Mouse (Mus musculus) CH12.LX (cell line): ENCODE data around the gene Dazap1. TPM values are rescaled to one million over a fixed set of nuclear protein-coding genes. Genes with fewer than 3 reads are reported as not detected.
A peak's percentile ranks its signal among the peaks of the same experiment; 100 is the strongest.

Experiments used
- DNase-seq: peaks from one replicate; pipeline ENCODE4 v3.0.0-alpha.2; 2013; ENCODE audit errors: extremely low read depth
- H3K27ac ChIP-seq: 2 replicates; pipeline ENCODE4 v1.5.1; 2012; ENCODE audit warnings: low read depth, mild to moderate bottlenecking, control low read depth, moderate library complexity; ENCODE audit not compliant: insufficient read depth
- H3K27me3 ChIP-seq: replicated peaks from 2 replicates; pipeline ENCODE3; 2012; ENCODE audit warnings: inconsistent platforms
- H3K36me3 ChIP-seq, 2 experiments: replicated peaks in 1 of 2; 2 replicates each; pipeline versions ENCODE3 to v1.6.1; 2012; ENCODE audit warnings: inconsistent platforms in 1 of 2, low read length in 1 of 2, mild to moderate bottlenecking in 1 of 2, mixed read lengths in 1 of 2, moderate library complexity in 1 of 2; ENCODE audit not compliant: control insufficient read depth in 1 of 2, insufficient read depth in 1 of 2
- H3K4me1 ChIP-seq, 2 experiments: 2 replicates each; pipeline ENCODE4 v1.6.1; 2012; ENCODE audit warnings: inconsistent platforms in 1 of 2, moderate library complexity in 1 of 2; ENCODE audit not compliant: insufficient read depth in 2 of 2, control insufficient read depth in 1 of 2
- H3K4me2 ChIP-seq: 2 replicates; pipeline ENCODE4 v1.6.1; 2012; ENCODE audit warnings: low read depth, mild to moderate bottlenecking, control low read depth; ENCODE audit not compliant: poor library complexity, insufficient read depth, severe bottlenecking
- H3K4me3 ChIP-seq, 3 experiments: fragments of 150-350 bp in 1 of 3; sonication (generic) in 1 of 3; replicated peaks in 1 of 3; 2 replicates each; pipeline versions ENCODE3 to v1.5.1; 2011 to 2012; ENCODE audit warnings: low read depth in 2 of 3, low read length in 2 of 3, mild to moderate bottlenecking in 2 of 3, moderate library complexity in 2 of 3, control low read depth in 1 of 3, improper control_type of control experiment in 1 of 3, inconsistent platforms in 1 of 3, mixed read lengths in 1 of 3; ENCODE audit not compliant: poor library complexity in 1 of 3
- H3K79me2 ChIP-seq: replicated peaks from 2 replicates; pipeline ENCODE4 v1.6.1; 2012; ENCODE audit warnings: mild to moderate bottlenecking, moderate library complexity; ENCODE audit not compliant: control insufficient read depth, poor library complexity, insufficient read depth, severe bottlenecking; ENCODE audit errors: extremely low read depth
- H3K9ac ChIP-seq: 2 replicates; pipeline ENCODE4 v1.6.1; 2012; ENCODE audit warnings: low read depth, mild to moderate bottlenecking, control low read depth, moderate library complexity; ENCODE audit not compliant: insufficient read depth
- H3K9me3 ChIP-seq: replicated peaks from 2 replicates; pipeline ENCODE3; 2012; ENCODE audit warnings: low read length, inconsistent platforms, mixed read lengths
- BHLHE40 ChIP-seq: IDR thresholded peaks from 2 replicates; pipeline ENCODE4 v1.6.1; 2011; ENCODE audit warnings: mild to moderate bottlenecking, low read depth, low read length, improper control_type of control experiment
- CHD1 ChIP-seq: IDR thresholded peaks from 2 replicates; pipeline ENCODE4 v1.6.1; 2012; ENCODE audit warnings: low read depth, low read length, improper control_type of control experiment, inconsistent platforms
- CHD2 ChIP-seq: IDR thresholded peaks from 2 replicates; pipeline ENCODE4 v1.6.1; 2011; ENCODE audit warnings: low read length, improper control_type of control experiment
- CTCF ChIP-seq, 2 experiments: IDR thresholded peaks in 1 of 2; conservative IDR thresholded peaks in 1 of 2; 2 replicates each; pipeline ENCODE4 v1.5.1; 2011 to 2012; ENCODE audit warnings: low read depth in 2 of 2, low read length in 2 of 2, improper control_type of control experiment in 1 of 2, inconsistent platforms in 1 of 2, mild to moderate bottlenecking in 1 of 2, moderate library complexity in 1 of 2
- E2F4 ChIP-seq: IDR thresholded peaks from 2 replicates; pipeline ENCODE4 v1.6.1; 2011; ENCODE audit warnings: low read depth, low read length, improper control_type of control experiment; ENCODE audit not compliant: insufficient replicate concordance
- ELF1 ChIP-seq: IDR thresholded peaks from 2 replicates; pipeline ENCODE4 v1.6.1; 2014; ENCODE audit warnings: low read depth, mild to moderate bottlenecking, inconsistent platforms, low read length, improper control_type of control experiment
- EP300 ChIP-seq: IDR thresholded peaks from 2 replicates; pipeline ENCODE4 v1.6.1; 2011; ENCODE audit warnings: low read length, improper control_type of control experiment
- ETS1 ChIP-seq: conservative IDR thresholded peaks from 2 replicates; pipeline ENCODE4 v1.6.1; 2012; ENCODE audit warnings: low read depth, mild to moderate bottlenecking, inconsistent platforms, low read length, improper control_type of control experiment, moderate library complexity
- GABPA ChIP-seq: IDR thresholded peaks from 2 replicates; pipeline ENCODE4 v1.6.1; 2012; ENCODE audit warnings: low read depth, low read length, improper control_type of control experiment, inconsistent platforms; ENCODE audit not compliant: insufficient replicate concordance
- HCFC1 ChIP-seq: IDR thresholded peaks from 2 replicates; pipeline ENCODE4 v1.6.1; 2012; ENCODE audit warnings: low read depth, mild to moderate bottlenecking, inconsistent platforms, low read length, improper control_type of control experiment
- IRF4 ChIP-seq: IDR thresholded peaks from 2 replicates; pipeline ENCODE4 v1.6.1; 2014; ENCODE audit warnings: low read depth, mild to moderate bottlenecking, inconsistent platforms, low read length, improper control_type of control experiment
- JUN ChIP-seq: IDR thresholded peaks from 2 replicates; pipeline ENCODE4 v1.6.1; 2011; ENCODE audit warnings: low read depth, mild to moderate bottlenecking, low read length, improper control_type of control experiment, moderate library complexity; ENCODE audit not compliant: insufficient read depth
- JUND ChIP-seq: conservative IDR thresholded peaks from 2 replicates; pipeline ENCODE4 v1.6.1; 2011; ENCODE audit warnings: low read depth, low read length, improper control_type of control experiment
- KAT2A ChIP-seq: IDR thresholded peaks from 2 replicates; pipeline ENCODE4 v1.6.1; 2012; ENCODE audit warnings: low read length, improper control_type of control experiment, inconsistent platforms; ENCODE audit not compliant: insufficient replicate concordance
- MAFK ChIP-seq: IDR thresholded peaks from 2 replicates; pipeline ENCODE4 v1.6.1; 2011; ENCODE audit warnings: low read length, improper control_type of control experiment; ENCODE audit not compliant: insufficient replicate concordance
- MAX ChIP-seq: IDR thresholded peaks from 2 replicates; pipeline ENCODE4 v1.6.1; 2011; ENCODE audit warnings: low read length, improper control_type of control experiment
- MAZ ChIP-seq: IDR thresholded peaks from 2 replicates; pipeline ENCODE4 v1.6.1; 2012; ENCODE audit warnings: low read depth, mild to moderate bottlenecking, inconsistent platforms, low read length, improper control_type of control experiment, moderate library complexity
- MEF2A ChIP-seq: IDR thresholded peaks from 2 replicates; pipeline ENCODE4 v1.6.1; 2014; ENCODE audit warnings: low read depth, mild to moderate bottlenecking, inconsistent platforms, low read length, improper control_type of control experiment, borderline replicate concordance
- MXI1 ChIP-seq: IDR thresholded peaks from 2 replicates; pipeline ENCODE4 v1.6.1; 2011; ENCODE audit warnings: mild to moderate bottlenecking, low read depth, low read length, improper control_type of control experiment
- MYC ChIP-seq: IDR thresholded peaks from 2 replicates; pipeline ENCODE4 v1.6.1; 2011; ENCODE audit warnings: low read depth, mild to moderate bottlenecking, improper control_type of control experiment, low read length
- NELFE ChIP-seq: IDR thresholded peaks from 2 replicates; pipeline ENCODE4 v1.6.1; 2011; ENCODE audit warnings: low read depth, low read length, improper control_type of control experiment
- NRF1 ChIP-seq: IDR thresholded peaks from 2 replicates; pipeline ENCODE4 v1.6.1; 2014; ENCODE audit warnings: low read depth, mild to moderate bottlenecking, inconsistent platforms, low read length, improper control_type of control experiment, moderate library complexity
- PAX5 ChIP-seq: IDR thresholded peaks from 2 replicates; pipeline ENCODE4 v1.6.1; 2012; ENCODE audit warnings: low read length, inconsistent platforms, mixed read lengths
- POLR2A ChIP-seq: IDR thresholded peaks from 2 replicates; pipeline ENCODE4 v1.6.1; 2011; ENCODE audit warnings: low read depth, mild to moderate bottlenecking, improper control_type of control experiment, low read length
- POLR2AphosphoS2 ChIP-seq: IDR thresholded peaks from 2 replicates; pipeline ENCODE4 v1.6.1; 2011; ENCODE audit warnings: low read depth, low read length, improper control_type of control experiment
- RAD21 ChIP-seq: IDR thresholded peaks from 2 replicates; pipeline ENCODE4 v1.6.1; 2011; ENCODE audit warnings: low read depth, mild to moderate bottlenecking, low read length, improper control_type of control experiment, moderate library complexity
- RCOR1 ChIP-seq: conservative IDR thresholded peaks from 2 replicates; pipeline ENCODE4 v1.6.1; 2012; ENCODE audit warnings: low read depth, mild to moderate bottlenecking, inconsistent platforms, low read length, improper control_type of control experiment
- SIN3A ChIP-seq: IDR thresholded peaks from 2 replicates; pipeline ENCODE4 v1.6.1; 2012; ENCODE audit warnings: low read length, improper control_type of control experiment, inconsistent platforms
- SMC3 ChIP-seq: IDR thresholded peaks from 2 replicates; pipeline ENCODE4 v1.6.1; 2011; ENCODE audit warnings: low read depth, low read length, improper control_type of control experiment
- TBP ChIP-seq: conservative IDR thresholded peaks from 2 replicates; pipeline ENCODE4 v1.6.1; 2011; ENCODE audit warnings: low read depth, low read length, improper control_type of control experiment
- TCF12 ChIP-seq: IDR thresholded peaks from 2 replicates; pipeline ENCODE4 v1.6.1; 2014; ENCODE audit warnings: low read depth, mild to moderate bottlenecking, inconsistent platforms, low read length, improper control_type of control experiment
- UBTF ChIP-seq: IDR thresholded peaks from 2 replicates; pipeline ENCODE4 v1.6.1; 2012; ENCODE audit warnings: low read depth, mild to moderate bottlenecking, inconsistent platforms, low read length, improper control_type of control experiment, moderate library complexity
- USF1 ChIP-seq: IDR thresholded peaks from 2 replicates; pipeline ENCODE4 v1.6.1; 2014; ENCODE audit warnings: low read depth, mild to moderate bottlenecking, inconsistent platforms, low read length, improper control_type of control experiment
- USF2 ChIP-seq: conservative IDR thresholded peaks from 2 replicates; pipeline ENCODE4 v1.6.1; 2011; ENCODE audit warnings: low read depth, low read length, improper control_type of control experiment
- ZC3H11A ChIP-seq: IDR thresholded peaks from 2 replicates; pipeline ENCODE4 v1.6.1; 2012; ENCODE audit warnings: low read depth, mild to moderate bottlenecking, inconsistent platforms, low read length, improper control_type of control experiment
- ZKSCAN1 ChIP-seq: IDR thresholded peaks from 2 replicates; pipeline ENCODE4 v1.6.1; 2012; ENCODE audit warnings: low read depth, inconsistent platforms, low read length, improper control_type of control experiment, borderline replicate concordance
- ZMIZ1 ChIP-seq: IDR thresholded peaks from 2 replicates; pipeline ENCODE4 v1.6.1; 2012; ENCODE audit warnings: low read depth, mild to moderate bottlenecking, inconsistent platforms, low read length, improper control_type of control experiment
- ZNF384 ChIP-seq: IDR thresholded peaks from 2 replicates; pipeline ENCODE4 v1.6.1; 2012; ENCODE audit warnings: low read depth, low read length, improper control_type of control experiment, inconsistent platforms
- dilution Hi-C: fragments of 300-500 bp; cut with MboI; formaldehyde crosslinking; loops from 2 replicates; pipeline ENCODE4 v1.14.3; 2020; ENCODE audit warnings: low sequenced_read_pairs; ENCODE audit not compliant: extremely low pct_unique_long_range_greater_than_20kb, extremely low pct_ligation_motif_present
- in situ Hi-C: fragments of 300-500 bp; cut with MboI; formaldehyde crosslinking; loops from 3 replicates; pipeline ENCODE4 v1.14.3; 2019; ENCODE audit warnings: low sequenced_read_pairs, low pct_ligation_motif_present, low pct_unique_long_range_greater_than_20kb, mixed read lengths
- polyA plus RNA-seq: library from polyadenylated mRNA; unstranded; fragments of >175 nt; gene quantifications from 2 replicates; pipeline ENCODE4 v1.2.1, GENCODE M21; 2012; ENCODE audit warnings: low read depth; ENCODE audit not compliant: insufficient read length
- total RNA-seq, 2 experiments: library from RNA; depleted of rRNA; stranded (reverse); fragments of 300-350 nt in 1 of 2; fragments of >200 nt in 1 of 2; gene quantifications; 2 replicates each; pipeline ENCODE4 v1.2.3; 2012 to 2014

The Dazap1 gene
- total and polyA plus RNA-seq, 3 experiments = 162 to 236 (median 187) TPM

GRCm38 (mm10) chr10:80292251-80293146, 31.2 kb downstream of the Dazap1 start, which contains the start of gene Rps15:
Gene Rps15 (plus strand): TSS chr10:80292453.
- Histone ChIP-seq H3K4me3 (peak within 1 kb of the TSS; percentile 77 to 99 (median 84)), H3K36me3 (peaks cover 30 to 47% of the 10 kb centered on the region in 2 experiments), H3K27ac (peak within 1 kb of the TSS; percentile 47), H3K79me2 (peaks cover 17% of the 10 kb centered on the region), H3K9me3 (peaks cover 3% of the 10 kb centered on the region), H3K4me1 (peaks cover 8 to 43% of the 10 kb centered on the region in 2 experiments; a peak in 3 of 4 replicates), H3K4me2 (peak within 1 kb of the TSS; percentile 72), H3K27me3 (peaks cover 1% of the 10 kb centered on the region), H3K9ac (peak within 1 kb of the TSS; percentile 94)
- DNase-seq = peak; percentile 97
- dilution Hi-C loops (no loop called here), in situ Hi-C loops (no loop called here)
- TF ChIP-seq NRF1 (peak; percentile 88), JUND (no peak), GABPA (peak; percentile 85), EP300 (no peak), CTCF (conservative IDR thresholded peaks at IDR 0.05 in 1 of 2, IDR thresholded peaks at IDR 0.05 in 1 of 2; ENCODE audit: low read depth in 2 of 2, low read length in 2 of 2) (peak in 1 of 2 experiments; percentile 85; a peak in 2 of 4 replicates), RCOR1 (no peak), ZMIZ1 (peak; percentile 98), SIN3A (peak; percentile 68; the same call in 1 of the 2 replicates), MXI1 (peak; percentile 90), TCF12 (peak; percentile 99), CHD1 (peak; percentile 43; the same call in 1 of the 2 replicates), IRF4 (peak; percentile 74), PAX5 (no peak), BHLHE40 (no peak), USF2 (no peak), ZNF384 (no peak), MAFK (no peak), MYC (peak; percentile 94), ETS1 (no peak; the same call in 1 of the 2 replicates), ZC3H11A (no peak), E2F4 (no peak), POLR2AphosphoS2 (peak; percentile 97), SMC3 (peak; percentile 31; the same call in 1 of the 2 replicates), MEF2A (peak; percentile 85), USF1 (no peak), NELFE (peak; percentile 99), MAZ (peak; percentile 70; the same call in 1 of the 2 replicates), RAD21 (no peak; the same call in 1 of the 2 replicates), JUN (no peak), UBTF (0 out of 2 replicates have a peak, but pooled peaks have one; percentile 36), POLR2A (peak; percentile 99), ZKSCAN1 (no peak), ELF1 (peak; percentile 93), MAX (peak; percentile 90), HCFC1 (peak; percentile 92), TBP (peak; percentile 96), CHD2 (peak; percentile 99), KAT2A (peak; percentile 95)
